Mouse (Mus musculus) liver, embryonic 11.5 days (tissue): ENCODE results near the gene Egfl6. TPM values are rescaled to one million over a fixed set of nuclear protein-coding genes. Genes with fewer than 3 reads are reported as not detected.

ENCODE experiments used
- ATAC-seq: fragments of 200-750 bp; cut with Nextera tagmentation; replicated peaks from 2 replicates; pipeline ENCODE4 v1.8.0; 2017; ENCODE audit warnings: moderate number of reproducible peaks, mild to moderate bottlenecking, moderate TSS enrichment, moderate library complexity; ENCODE audit not compliant: low FRiP score
- DNase-seq: peaks from one replicate; pipeline ENCODE4 v3.0.0-alpha.2; 2017; ENCODE audit warnings: low spot score
- H3K27ac ChIP-seq: fragments of 300-500 bp; sonication (generic); 2 replicates; pipeline ENCODE4 v1.5.1; 2014; ENCODE audit warnings: mild to moderate bottlenecking, low read depth, low read length, control low read depth
- H3K27me3 ChIP-seq: fragments of 300-500 bp; sonication (generic); replicated peaks from 2 replicates; pipeline ENCODE4 v1.6.1; 2014; ENCODE audit warnings: low read length, mixed read lengths; ENCODE audit not compliant: control insufficient read depth, insufficient read depth
- H3K36me3 ChIP-seq: fragments of 300-500 bp; sonication (generic); 2 replicates; pipeline ENCODE4 v1.6.1; 2014; ENCODE audit warnings: mild to moderate bottlenecking, low read length, moderate library complexity, mixed read lengths; ENCODE audit not compliant: control insufficient read depth, insufficient read depth
- H3K4me1 ChIP-seq: fragments of 300-500 bp; sonication (generic); replicated peaks from 2 replicates; pipeline ENCODE4 v1.6.1; 2014; ENCODE audit warnings: low read length, mixed read lengths; ENCODE audit not compliant: control insufficient read depth, insufficient read depth
- H3K4me2 ChIP-seq: fragments of 300-500 bp; sonication (generic); 2 replicates; pipeline ENCODE4 v1.6.1; 2014; ENCODE audit warnings: mild to moderate bottlenecking, control low read depth, moderate library complexity
- H3K4me3 ChIP-seq: fragments of 300-500 bp; sonication (generic); 2 replicates; pipeline ENCODE4 v1.5.1; 2014; ENCODE audit warnings: low read depth, low read length, control low read depth
- H3K9ac ChIP-seq: fragments of 300-500 bp; sonication (generic); 2 replicates; pipeline ENCODE4 v1.6.1; 2014; ENCODE audit warnings: low read depth, low read length, control low read depth
- H3K9me3 ChIP-seq: fragments of 300-500 bp; sonication (generic); 2 replicates; pipeline ENCODE4 v1.6.1; 2016; ENCODE audit warnings: low read length, inconsistent platforms, mixed read lengths; ENCODE audit not compliant: control insufficient read depth
- WGBS: fragments of 180-500 bp; shearing (Covaris S2); extraction: QIAGEN DNeasy Blood & Tissue Kit; methylation state at CpG from one replicate; pipeline ENCODE4 v1.1.7; 2014; 5-methylcytosine and 5-hydroxymethylcytosine counted together
- polyA plus RNA-seq: library from polyadenylated mRNA; unstranded; fragments of >200 nt; fragmentation: Nextera tagmentation; extraction: Ambion mirVana; gene quantifications from 2 replicates; pipeline ENCODE4 v1.2.1, GENCODE M21; 2014

Gene Egfl6
- polyA plus RNA-seq, 1 experiment from 2014 or later, result 2.3 TPM

- 53% methylated on average over 1 of the region's 1 CpGs for WGBS
- ATAC-seq (no peak), DNase-seq (no peak)
Measured at GRCm38 (mm10) chrX:166576111-166576510, 9.4 kb downstream of the Egfl6 start.

GRCm38 (mm10) chrX:166565983-166566382 is 19.5 kb downstream of the Egfl6 start:
- DNase-seq, result no peak
- 86% methylated on average over 6 of the region's 6 CpGs for WGBS
- no peak for ATAC-seq

More at GRCm38 (mm10) chrX:166576111-166576510, 9.4 kb downstream of the Egfl6 start:
- no peaks in the 10 kb centered on the region for H3K4me1 ChIP-seq
- no peak overlapping the region for H3K4me2 ChIP-seq
- no peaks in the 10 kb centered on the region for H3K36me3 ChIP-seq
- H3K27me3 ChIP-seq, result no peaks in the 10 kb centered on the region
- no peak overlapping the region for H3K4me3 ChIP-seq
- no peak overlapping the region for H3K27ac ChIP-seq
- no peaks in the 10 kb centered on the region for H3K9me3 ChIP-seq
- H3K9ac ChIP-seq, result no peak overlapping the region

GRCm38 (mm10) chrX:166565401-166565800 is 20.1 kb downstream of the Egfl6 start:
- no peaks in the 10 kb centered on the region for H3K4me1 ChIP-seq
- H3K36me3 ChIP-seq, result no peaks in the 10 kb centered on the region
- no peak overlapping the region for H3K4me3 ChIP-seq
- DNase-seq (no peak), ATAC-seq (no peak)
- 64% methylated on average over 5 of the region's 5 CpGs for WGBS
- H3K27me3 ChIP-seq, result 0 out of 2 replicates have a peak, but pooled peaks cover 3% of the 10 kb centered on the region
- no peaks in the 10 kb centered on the region for H3K9me3 ChIP-seq
- no peak overlapping the region for H3K4me2 ChIP-seq
- no peak overlapping the region for H3K9ac ChIP-seq
- H3K27ac ChIP-seq, result no peak overlapping the region

More at GRCm38 (mm10) chrX:166565983-166566382, 19.5 kb downstream of the Egfl6 start:
- Histone ChIP-seq H3K4me1 (no peaks in the 10 kb centered on the region), H3K27me3 (0 out of 2 replicates have a peak, but pooled peaks cover 3% of the 10 kb centered on the region), H3K27ac (no peak overlapping the region), H3K4me3 (no peak overlapping the region), H3K36me3 (no peaks in the 10 kb centered on the region), H3K9ac (no peak overlapping the region), H3K9me3 (no peaks in the 10 kb centered on the region), H3K4me2 (no peak overlapping the region)

- H3K4me1 ChIP-seq, result no peaks in the 10 kb centered on the region
- no peak overlapping the region for H3K4me2 ChIP-seq
- no peaks in the 10 kb centered on the region for H3K9me3 ChIP-seq
- 64% methylated on average over 5 of the region's 5 CpGs for WGBS
- H3K27ac ChIP-seq, result no peak overlapping the region
- no peak overlapping the region for H3K9ac ChIP-seq
- DNase-seq (no peak), ATAC-seq (no peak)
- H3K4me3 ChIP-seq, result no peak overlapping the region
- no peaks in the 10 kb centered on the region for H3K36me3 ChIP-seq
- 0 out of 2 replicates have a peak, but pooled peaks cover 3% of the 10 kb centered on the region for H3K27me3 ChIP-seq
Measured at GRCm38 (mm10) chrX:166564900-166565299, 20.6 kb downstream of the Egfl6 start.

DNA sequence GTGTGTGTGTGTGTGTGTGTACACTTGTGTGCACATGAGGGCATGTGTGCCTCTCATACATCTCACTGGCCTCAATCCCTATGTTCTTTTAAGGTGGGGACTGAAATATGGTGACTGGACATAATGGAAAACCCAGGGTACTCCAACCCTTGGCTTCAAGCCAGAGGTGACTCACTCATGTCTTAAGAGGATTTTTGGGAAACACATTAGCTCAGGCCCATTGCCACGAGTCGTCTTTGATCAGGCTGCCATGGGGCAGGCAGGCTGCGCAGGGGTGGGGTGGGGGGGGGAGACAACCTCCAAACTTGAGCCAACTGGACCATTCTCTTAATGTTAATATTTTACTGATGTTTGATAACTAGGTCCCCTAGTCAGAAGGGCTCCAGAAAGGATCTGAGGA is 26.2 kb downstream of the Egfl6 start:
- 83% methylated on average over 3 of the region's 3 CpGs for WGBS
- no peak overlapping the region for H3K9ac ChIP-seq
- no peaks in the 10 kb centered on the region for H3K27me3 ChIP-seq
- H3K4me1 ChIP-seq, result no peaks in the 10 kb centered on the region
- DNase-seq (no peak), ATAC-seq (no peak)
- H3K36me3 ChIP-seq, result no peaks in the 10 kb centered on the region
- no peaks in the 10 kb centered on the region for H3K9me3 ChIP-seq
- no peak overlapping the region for H3K4me3 ChIP-seq
- H3K4me2 ChIP-seq, result no peak overlapping the region
- H3K27ac ChIP-seq, result no peak overlapping the region

DNA sequence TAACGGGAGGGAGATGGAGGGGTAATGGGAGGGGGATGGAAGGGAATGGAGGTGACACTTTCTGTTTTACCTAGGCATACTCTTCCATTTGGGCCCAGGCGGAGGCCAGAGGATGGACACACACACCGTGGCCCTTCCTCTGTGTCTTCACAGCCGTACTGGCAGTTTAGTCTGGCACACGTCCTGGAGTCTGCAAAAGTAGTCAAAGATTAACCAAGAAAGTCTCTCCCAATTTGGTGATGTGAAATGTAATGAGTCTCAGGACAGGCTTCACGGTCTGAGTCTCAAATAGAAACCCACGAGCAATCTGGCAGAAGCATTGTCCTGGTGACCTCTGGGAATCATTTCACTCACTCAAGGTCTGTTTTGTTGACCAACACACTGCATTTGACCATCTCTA is 33.2 kb downstream of the Egfl6 start:
- no peak overlapping the region for H3K9ac ChIP-seq
- 72% methylated on average over 7 of the region's 7 CpGs for WGBS
- no peak overlapping the region for H3K4me2 ChIP-seq
- no peak for DNase-seq
- no peak overlapping the region for H3K27ac ChIP-seq
- no peak overlapping the region for H3K4me3 ChIP-seq
- H3K4me1 ChIP-seq, result no peaks in the 10 kb centered on the region
- peaks cover 2% of the 10 kb centered on the region; the same call in 1 of the 2 replicates for H3K27me3 ChIP-seq
- no peaks in the 10 kb centered on the region for H3K36me3 ChIP-seq
- ATAC-seq, result no peak
- H3K9me3 ChIP-seq, result no peaks in the 10 kb centered on the region

GRCm38 (mm10) chrX:166546495-166546894 is 39.0 kb downstream of the Egfl6 start:
- Histone ChIP-seq H3K4me2 (no peak overlapping the region), H3K4me1 (no peaks in the 10 kb centered on the region), H3K4me3 (no peak overlapping the region), H3K27me3 (peaks cover 2% of the 10 kb centered on the region; the same call in 1 of the 2 replicates), H3K36me3 (no peaks in the 10 kb centered on the region), H3K9ac (no peak overlapping the region), H3K9me3 (no peaks in the 10 kb centered on the region), H3K27ac (no peak overlapping the region)
- ATAC-seq (no peak), DNase-seq (no peak)
- WGBS, result 64% methylated on average over 2 of the region's 2 CpGs

GRCm38 (mm10) chrX:166535138-166535537 is 50.4 kb downstream of the Egfl6 start:
- Histone ChIP-seq H3K4me2 (no peak overlapping the region), H3K27ac (no peak overlapping the region), H3K27me3 (no peaks in the 10 kb centered on the region), H3K36me3 (no peaks in the 10 kb centered on the region), H3K4me3 (no peak overlapping the region), H3K4me1 (no peaks in the 10 kb centered on the region), H3K9ac (no peak overlapping the region), H3K9me3 (no peaks in the 10 kb centered on the region)
- 39% methylated on average over 4 of the region's 4 CpGs for WGBS
- DNase-seq, result no peak
- no peak for ATAC-seq

DNA sequence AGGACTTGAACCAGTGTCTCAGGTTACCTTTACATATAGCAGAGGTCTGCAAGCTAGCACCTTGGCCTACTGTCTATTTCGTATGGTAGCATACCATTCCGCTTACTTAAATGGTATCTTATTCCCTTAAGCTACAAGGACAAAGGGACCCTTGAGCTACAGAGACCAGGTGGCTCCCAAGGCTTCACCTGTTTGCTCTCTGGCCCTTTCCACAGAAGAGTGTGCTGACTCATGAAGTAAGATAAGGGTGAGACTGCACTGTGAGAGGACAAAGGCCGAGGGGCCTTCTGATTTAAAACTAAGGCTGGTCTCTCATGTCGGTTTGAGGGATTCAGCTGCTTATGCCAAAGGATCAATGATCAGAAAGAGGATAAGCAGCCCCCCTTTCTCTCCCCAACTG is 52.1 kb downstream of the Egfl6 start:
- Histone ChIP-seq H3K27me3 (no peaks in the 10 kb centered on the region), H3K4me1 (no peaks in the 10 kb centered on the region), H3K36me3 (no peaks in the 10 kb centered on the region), H3K9ac (no peak overlapping the region), H3K4me3 (no peak overlapping the region), H3K9me3 (no peaks in the 10 kb centered on the region), H3K27ac (no peak overlapping the region), H3K4me2 (no peak overlapping the region)
- DNase-seq (no peak), ATAC-seq (no peak)
- WGBS, result 75% methylated on average over 4 of the region's 4 CpGs
